Mouse (Mus musculus) MEL (cell line): ENCODE results near the gene Tmbim4. TPM values are rescaled to one million over a fixed set of nuclear protein-coding genes. Genes with fewer than 3 reads are reported as not detected.

Source experiments
- DNase-seq: peaks from one replicate; pipeline ENCODE4 v3.0.0; 2011; ENCODE audit warnings: low read depth, low spot score
- H3K27ac ChIP-seq: 2 replicates; pipeline ENCODE4 v1.5.1; 2012; ENCODE audit warnings: low read depth, mild to moderate bottlenecking, control low read depth, low read length, moderate library complexity; ENCODE audit not compliant: control insufficient read depth
- H3K27me3 ChIP-seq, 2 experiments: fragments of 150-350 bp in 1 of 2; sonication (generic) in 1 of 2; 2 replicates each; pipeline ENCODE4 v1.6.1; 2012; ENCODE audit warnings: low read length in 2 of 2, mild to moderate bottlenecking in 2 of 2, improper control_type of control experiment in 1 of 2, moderate library complexity in 1 of 2; ENCODE audit not compliant: insufficient read depth in 2 of 2, control insufficient read depth in 1 of 2
- H3K36me3 ChIP-seq, 2 experiments: 2 replicates each; pipeline ENCODE4 v1.6.1; 2012 to 2014; ENCODE audit warnings: low read length in 2 of 2, improper control_type of control experiment in 1 of 2, inconsistent platforms in 1 of 2, mild to moderate bottlenecking in 1 of 2; ENCODE audit not compliant: insufficient read depth in 2 of 2, control insufficient read depth in 1 of 2
- H3K4me1 ChIP-seq, 2 experiments: fragments of 150-350 bp in 1 of 2; sonication (generic) in 1 of 2; 2 replicates each; pipeline ENCODE4 v1.6.1; 2012; ENCODE audit warnings: low read length in 2 of 2, improper control_type of control experiment in 1 of 2, mild to moderate bottlenecking in 1 of 2; ENCODE audit not compliant: insufficient read depth in 2 of 2, control insufficient read depth in 1 of 2
- H3K4me3 ChIP-seq, 2 experiments: fragments of 150-350 bp in 1 of 2; sonication (generic) in 1 of 2; 2 replicates each; pipeline ENCODE4 v1.5.1; 2012; ENCODE audit warnings: low read depth in 2 of 2, low read length in 2 of 2, mild to moderate bottlenecking in 2 of 2, moderate library complexity in 2 of 2, control low read depth in 1 of 2, improper control_type of control experiment in 1 of 2; ENCODE audit not compliant: control insufficient read depth in 1 of 2, insufficient read depth in 1 of 2
- H3K79me2 ChIP-seq: 2 replicates; pipeline ENCODE4 v1.6.1; 2012; ENCODE audit warnings: mild to moderate bottlenecking, low read length, moderate library complexity; ENCODE audit not compliant: control insufficient read depth, poor library complexity, insufficient read depth
- H3K9ac ChIP-seq: 2 replicates; pipeline ENCODE4 v1.6.1; 2012; ENCODE audit warnings: low read depth, mild to moderate bottlenecking, control low read depth, low read length, moderate library complexity; ENCODE audit not compliant: control insufficient read depth, poor library complexity, severe bottlenecking
- H3K9me3 ChIP-seq: fragments of 150-350 bp; sonication (generic); replicated peaks from 2 replicates; pipeline ENCODE4 v1.6.1; 2012; ENCODE audit warnings: mild to moderate bottlenecking, low read length, improper control_type of control experiment, moderate library complexity; ENCODE audit not compliant: insufficient read depth
- CHD2 ChIP-seq: IDR thresholded peaks from 2 replicates; pipeline ENCODE4 v1.6.1; 2011; ENCODE audit warnings: low read length, improper control_type of control experiment
- E2F4 ChIP-seq: IDR thresholded peaks from 2 replicates; pipeline ENCODE4 v1.6.1; 2011; ENCODE audit warnings: low read depth, low read length, improper control_type of control experiment, borderline replicate concordance
- ELF1 ChIP-seq: IDR thresholded peaks from 2 replicates; pipeline ENCODE4 v1.6.1; 2014; ENCODE audit warnings: low read depth, mild to moderate bottlenecking, inconsistent platforms, low read length, improper control_type of control experiment, moderate library complexity
- EP300 ChIP-seq, 2 experiments: IDR thresholded peaks; 2 replicates each; pipeline ENCODE4 v1.6.1; 2011; ENCODE audit warnings: improper control_type of control experiment in 2 of 2, low read length in 2 of 2, low read depth in 1 of 2, mild to moderate bottlenecking in 1 of 2
- GABPA ChIP-seq: IDR thresholded peaks from 2 replicates; pipeline ENCODE4 v1.6.1; 2012; ENCODE audit warnings: low read depth, mild to moderate bottlenecking, inconsistent platforms, low read length, improper control_type of control experiment, moderate library complexity
- JUND ChIP-seq: IDR thresholded peaks from 2 replicates; pipeline ENCODE4 v1.6.1; 2011; ENCODE audit warnings: low read depth, mild to moderate bottlenecking, improper control_type of control experiment, low read length
- MAFK ChIP-seq: IDR thresholded peaks from 2 replicates; pipeline ENCODE4 v1.6.1; 2011; ENCODE audit warnings: low read depth, mild to moderate bottlenecking, low read length, improper control_type of control experiment, borderline replicate concordance
- MAX ChIP-seq: IDR thresholded peaks from 2 replicates; pipeline ENCODE4 v1.6.1; 2011; ENCODE audit warnings: low read length, improper control_type of control experiment
- MXI1 ChIP-seq: IDR thresholded peaks from 2 replicates; pipeline ENCODE4 v1.6.1; 2011; ENCODE audit warnings: mild to moderate bottlenecking, low read depth, low read length, improper control_type of control experiment
- MYB ChIP-seq: IDR thresholded peaks from 2 replicates; pipeline ENCODE4 v1.6.1; 2011; ENCODE audit warnings: mild to moderate bottlenecking, low read depth, low read length, improper control_type of control experiment
- NELFE ChIP-seq: IDR thresholded peaks from 2 replicates; pipeline ENCODE4 v1.6.1; 2011; ENCODE audit warnings: low read depth, low read length, improper control_type of control experiment
- RAD21 ChIP-seq: IDR thresholded peaks from 2 replicates; pipeline ENCODE4 v1.6.1; 2011; ENCODE audit warnings: mild to moderate bottlenecking, low read depth, low read length, improper control_type of control experiment
- TCF12 ChIP-seq: IDR thresholded peaks from 2 replicates; pipeline ENCODE4 v1.6.1; 2014; ENCODE audit warnings: low read depth, mild to moderate bottlenecking, inconsistent platforms, low read length, improper control_type of control experiment, moderate library complexity
- USF1 ChIP-seq: IDR thresholded peaks from 2 replicates; pipeline ENCODE4 v1.6.1; 2014; ENCODE audit warnings: low read depth, mild to moderate bottlenecking, inconsistent platforms, low read length, improper control_type of control experiment, moderate library complexity
- USF2 ChIP-seq, 2 experiments: IDR thresholded peaks; 2 replicates each; pipeline ENCODE4 v1.6.1; 2011 to 2012; ENCODE audit warnings: improper control_type of control experiment in 2 of 2, low read length in 2 of 2, borderline replicate concordance in 1 of 2, inconsistent platforms in 1 of 2, low read depth in 1 of 2, mild to moderate bottlenecking in 1 of 2; ENCODE audit not compliant: insufficient read depth in 1 of 2
- ZKSCAN1 ChIP-seq: IDR thresholded peaks from 2 replicates; pipeline ENCODE4 v1.6.1; 2012; ENCODE audit warnings: low read depth, mild to moderate bottlenecking, inconsistent platforms, low read length, improper control_type of control experiment, moderate library complexity
- ZMIZ1 ChIP-seq: IDR thresholded peaks from 2 replicates; pipeline ENCODE4 v1.6.1; 2012; ENCODE audit warnings: low read depth, mild to moderate bottlenecking, inconsistent platforms, low read length, improper control_type of control experiment, moderate library complexity
- ZNF384 ChIP-seq: IDR thresholded peaks from 2 replicates; pipeline ENCODE4 v1.6.1; 2012; ENCODE audit warnings: low read depth, mild to moderate bottlenecking, inconsistent platforms, low read length, improper control_type of control experiment
- polyA plus RNA-seq, 2 experiments: library from polyadenylated mRNA; stranded (reverse) in 1 of 2; unstranded in 1 of 2; fragments of >175 nt in 1 of 2; fragments of >200 nt in 1 of 2; gene quantifications; 2 replicates each; pipeline versions ENCODE4 v1.2.1 to v1.2.4; 2012; ENCODE audit warnings: low replicate concordance in 2 of 2, low read depth in 1 of 2; ENCODE audit not compliant: insufficient read length in 2 of 2, insufficient read depth in 1 of 2, missing spikeins in 1 of 2
- total RNA-seq: library from RNA; depleted of rRNA; stranded (reverse); fragments of 300-350 nt; gene quantifications from 2 replicates; pipeline ENCODE4 v1.2.3, GENCODE M21; 2012

Tmbim4 gene
- total and polyA plus RNA-seq, 3 experiments: 52.5 to 80.3 TPM; not detected in 1

DNA sequence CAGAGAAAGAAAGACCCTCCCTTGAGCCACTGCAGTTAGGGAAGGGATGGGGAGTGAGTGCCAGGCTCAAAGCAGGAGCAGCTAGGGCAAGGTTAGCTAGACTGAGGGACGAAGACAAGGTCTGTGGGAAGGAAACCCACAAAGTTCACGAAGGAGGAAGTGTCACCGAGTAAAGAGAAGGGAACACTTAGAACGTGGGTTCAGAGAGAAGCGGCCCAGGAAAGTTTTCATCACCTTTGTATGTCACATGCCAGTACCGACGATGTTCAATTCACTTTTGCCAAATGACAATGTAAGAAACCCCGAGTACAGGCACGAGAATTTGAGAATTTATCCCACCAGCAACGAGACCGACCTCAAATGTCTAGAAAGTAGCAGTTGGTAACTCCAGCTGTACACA lies 12.1 kb upstream of the Tmbim4 start:
- no peaks in the 10 kb centered on the region for H3K9me3 ChIP-seq
- H3K4me3 ChIP-seq: peak overlapping the region in 1 of 2 experiments; percentile 2; a peak in 2 of 4 replicates
- TF ChIP-seq MAX: peak; percentile 83
- peak; percentile 20; the same call in 1 of the 2 replicates for TF ChIP-seq USF1
- TF ChIP-seq TCF12: no peak
- no peaks in the 10 kb centered on the region for H3K27me3 ChIP-seq
- no peak overlapping the region for H3K27ac ChIP-seq
- DNase-seq: peak; percentile 48
- H3K79me2 ChIP-seq: no peaks in the 10 kb centered on the region
- H3K9ac ChIP-seq: peak overlapping the region; percentile 50
- peaks cover 0 to 21% of the 10 kb centered on the region in 2 experiments; a peak in 2 of 4 replicates for H3K36me3 ChIP-seq
- peaks cover 4 to 19% of the 10 kb centered on the region in 2 experiments for H3K4me1 ChIP-seq

DNA sequence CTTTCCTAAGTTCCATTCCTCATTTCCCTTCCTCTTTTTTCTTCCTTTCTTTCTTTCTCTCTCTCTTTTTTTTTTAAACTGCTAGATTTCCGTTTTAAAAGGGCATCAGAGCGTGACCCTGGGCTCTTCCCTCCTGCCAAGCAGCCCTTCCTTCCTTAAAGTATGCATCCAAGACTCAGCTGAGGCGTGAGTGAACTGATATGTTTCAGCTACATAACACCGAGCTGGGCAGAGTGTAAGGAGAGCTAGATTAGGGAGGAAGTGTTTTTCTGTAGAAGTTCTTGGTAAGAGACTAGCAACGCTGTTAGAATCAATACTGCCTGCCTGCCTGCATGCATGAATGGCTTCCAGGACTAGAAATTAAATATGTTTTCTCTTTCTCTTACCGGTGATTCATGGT lies 11.6 kb upstream of the Tmbim4 start:
- Histone ChIP-seq H3K4me1 (peaks cover 0 to 17% of the 10 kb centered on the region in 2 experiments), H3K36me3 (peaks cover 0 to 17% of the 10 kb centered on the region in 2 experiments; a peak in 2 of 4 replicates), H3K79me2 (no peaks in the 10 kb centered on the region), H3K9me3 (no peaks in the 10 kb centered on the region), H3K4me3 (no peak overlapping the region; a peak in 1 of 4 replicates), H3K27ac (no peak overlapping the region), H3K27me3 (no peaks in the 10 kb centered on the region), H3K9ac (no peak overlapping the region; the same call in 1 of the 2 replicates)
- DNase-seq: peak; percentile 56
- TF ChIP-seq ZMIZ1 (no peak), E2F4 (no peak), GABPA (no peak), MAX (no peak), MYB (no peak), MAFK (no peak), NELFE (no peak), ZNF384 (no peak), EP300 (IDR thresholded peaks at IDR 0.05; ENCODE audit: low read depth in 1 of 2, low read length in 2 of 2) (no peak), TCF12 (no peak), ELF1 (no peak), USF2 (IDR thresholded peaks at IDR 0.05; ENCODE audit: borderline replicate concordance in 1 of 2, insufficient read depth in 1 of 2, low read depth in 1 of 2, low read length in 2 of 2) (no peak), ZKSCAN1 (no peak), USF1 (no peak), RAD21 (no peak), JUND (no peak), CHD2 (no peak), MXI1 (no peak)
